Mouse (Mus musculus) neural tube, embryonic 10.5 days (tissue): ENCODE measurements around the gene Dimt1.
"Not testable (repeated sequence)": the region's sequence is repeated elsewhere in the genome, so short reads cannot be mapped to it uniquely, and the experiment has no call there.

Experiments
- DNase-seq: peaks from one replicate; pipeline ENCODE4 v3.0.0-alpha.2; 2017; ENCODE audit warnings: low spot score; ENCODE audit errors: extremely low spot score

The Dimt1 gene

GRCm38 (mm10) chr13:106961496-106961895 is 14.6 kb downstream of the Dimt1 start:
- no peak for DNase-seq

DNA sequence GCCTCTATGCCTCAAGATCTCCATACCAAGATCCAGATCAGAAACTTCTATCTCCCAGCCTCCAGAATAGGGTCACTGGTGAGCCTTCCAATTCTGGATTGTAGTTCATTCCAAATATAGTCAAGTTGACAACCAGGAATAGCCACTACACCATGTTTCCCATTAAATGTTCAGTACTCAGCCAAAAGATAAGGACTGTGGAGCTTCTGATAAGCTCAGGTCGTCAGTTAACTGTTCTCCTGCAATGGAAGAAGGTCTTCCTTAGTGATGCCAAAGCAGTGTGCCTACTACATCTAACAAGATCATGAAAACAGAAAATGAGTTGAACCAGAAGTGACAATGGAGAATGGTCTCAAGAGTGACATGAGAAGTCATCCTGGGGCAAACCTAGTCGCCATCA is 50.0 kb downstream of the Dimt1 start:
- no peak for DNase-seq

GRCm38 (mm10) chr13:106997557-106997956 is 50.6 kb downstream of the Dimt1 start:
- DNase-seq: not testable (repeated sequence)

DNA sequence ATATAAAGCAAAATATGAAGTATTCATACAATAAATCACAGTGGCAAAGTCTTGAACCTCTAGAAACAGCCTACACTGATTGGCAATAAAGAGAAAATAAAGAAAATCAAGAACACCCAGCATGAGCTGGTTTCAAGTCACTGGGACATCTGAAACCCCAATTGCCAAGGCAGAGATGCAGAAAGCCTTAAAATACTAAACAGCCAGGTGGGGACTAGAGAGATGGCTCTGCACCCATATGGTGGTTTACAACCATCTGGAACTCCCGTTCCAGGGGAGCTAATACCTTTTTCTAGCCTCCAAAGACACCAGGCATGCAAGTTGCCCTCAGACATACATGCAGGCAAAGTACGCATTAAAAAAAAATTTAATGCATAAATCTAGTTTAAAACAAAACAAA is 51.1 kb downstream of the Dimt1 start:
- DNase-seq: no peak

DNA sequence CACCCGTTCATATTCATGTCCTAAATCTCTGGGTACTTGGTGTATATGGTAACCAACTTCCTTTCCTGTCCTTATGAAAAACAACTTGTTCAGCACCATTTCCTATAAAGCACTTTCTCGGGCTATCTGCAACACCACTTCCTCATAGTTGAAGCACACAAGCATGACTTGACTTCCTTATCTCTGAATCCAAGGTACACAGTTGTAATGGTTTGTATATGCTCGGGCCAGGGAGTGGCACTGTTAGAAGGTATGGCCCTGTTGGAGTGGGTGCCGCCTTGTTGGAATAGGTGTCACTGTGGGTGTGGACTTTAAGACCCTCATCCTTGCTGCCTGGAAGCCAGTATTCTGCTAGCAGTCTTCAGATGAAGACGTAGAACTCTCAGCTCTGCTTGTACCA is 51.7 kb downstream of the Dimt1 start:
- no peak for DNase-seq

- no peak for DNase-seq
Measured at GRCm38 (mm10) chr13:107003211-107003610, 56.3 kb downstream of the Dimt1 start.

GRCm38 (mm10) chr13:107008174-107008573 is 61.2 kb downstream of the Dimt1 start:
- no peak for DNase-seq
